11 mouse cellular contexts compared by ENCODE assay signal in the genomic region with DNA sequence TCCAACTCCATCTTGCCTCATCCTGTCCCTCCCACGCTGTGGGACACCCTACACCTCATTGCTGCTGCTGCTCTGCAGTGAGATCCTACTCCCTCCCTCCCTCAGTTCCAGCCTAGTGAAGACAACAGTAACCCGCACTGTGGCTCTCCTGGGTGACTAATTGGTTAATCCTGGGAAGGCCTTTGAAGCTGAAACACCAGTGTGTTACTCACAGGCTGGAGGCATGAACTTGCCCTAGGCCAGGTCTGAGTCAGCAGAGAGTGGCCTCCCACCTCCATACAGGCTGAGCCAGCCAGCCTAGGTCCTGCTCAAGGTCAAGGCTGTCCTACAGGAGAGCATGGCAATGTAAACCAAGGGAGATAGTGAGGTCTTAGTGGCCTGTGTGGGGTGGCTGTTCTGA. TPM values are rescaled to one million over a fixed set of nuclear protein-coding genes. Genes with fewer than 3 reads are reported as not detected.
DNase-seq lines count a peak whose midpoint lies in the region; ATAC-seq and TF ChIP-seq lines count a peak whose summit lies in the region.
"Had no signal": no experiment of that assay in that cellular context is flagged by ENCODE, and none has a peak within 500 bp of the region (broad histone marks: within the 10 kb centered on the region; RNA-seq: fewer than 3 reads in every experiment).

No protein-coding gene starts in this region.

- 0 out of 2 replicates have a peak overlapping the region, but pooled peaks have one; percentile 10 for H3K9ac ChIP-seq in lung, embryonic 16.5 days (ENCODE audit: low read length)
- no peak overlapping the region for H3K9ac ChIP-seq in intestine, embryonic 15.5 days
- H3K9ac ChIP-seq: forebrain, embryonic 12.5 days had no signal

- H3K9me3 ChIP-seq in lung, embryonic 16.5 days (ENCODE audit: control insufficient read depth, low read length): no peaks in the 10 kb centered on the region
- no peaks in the 10 kb centered on the region for H3K9me3 ChIP-seq in intestine, embryonic 15.5 days
- H3K9me3 ChIP-seq: forebrain, embryonic 12.5 days had no signal

- 77% methylated on average over 2 of the region's 2 CpGs for WGBS in lung, embryonic 16.5 days
- 65% methylated on average over 2 of the region's 2 CpGs for WGBS in intestine, embryonic 15.5 days

- TF ChIP-seq POLR2A in myocyte (IDR thresholded peaks at IDR 0.05; ENCODE audit: insufficient read length, low read depth): no peak

- peaks cover 23% of the 10 kb centered on the region for H3K4me1 ChIP-seq in lung, embryonic 16.5 days (replicated peaks; ENCODE audit: control insufficient read depth, insufficient read depth, low read length)
- peaks cover 11% of the 10 kb centered on the region for H3K4me1 ChIP-seq in intestine, embryonic 15.5 days (replicated peaks)

- H3K36me3 ChIP-seq in lung, embryonic 16.5 days (ENCODE audit: control insufficient read depth, insufficient read depth, low read length): no peaks in the 10 kb centered on the region
- H3K36me3 ChIP-seq in intestine, embryonic 15.5 days: no peaks in the 10 kb centered on the region
- H3K36me3 ChIP-seq in myocyte (ENCODE audit: control insufficient read depth, insufficient read depth): no peaks in the 10 kb centered on the region

- H3K27me3 ChIP-seq in lung, embryonic 16.5 days (ENCODE audit: control insufficient read depth, insufficient read depth, low read depth, low read length): no peaks in the 10 kb centered on the region
- H3K27me3 ChIP-seq in intestine, embryonic 15.5 days (replicated peaks): no peaks in the 10 kb centered on the region
- H3K27me3 ChIP-seq in myocyte (ENCODE audit: control insufficient read depth, insufficient read depth, insufficient read length): no peaks in the 10 kb centered on the region
- H3K27me3 ChIP-seq: forebrain, embryonic 12.5 days had no signal

- no peak overlapping the region for H3K4me3 ChIP-seq in lung, embryonic 16.5 days (ENCODE audit: low read length)
- no peak overlapping the region for H3K4me3 ChIP-seq in intestine, embryonic 15.5 days (replicated peaks)
- H3K4me3 ChIP-seq in myocyte: no peak overlapping the region
- H3K4me3 ChIP-seq: forebrain, embryonic 12.5 days had no signal

- H3ac ChIP-seq in myocyte (ENCODE audit: control insufficient read depth, insufficient read length): no peak overlapping the region

- no peak overlapping the region for H3K27ac ChIP-seq in lung, embryonic 16.5 days (ENCODE audit: low read length)
- H3K27ac ChIP-seq in intestine, embryonic 15.5 days: 0 out of 2 replicates have a peak overlapping the region, but pooled peaks have one; percentile 0
- H3K27ac ChIP-seq: forebrain, embryonic 12.5 days had no signal

- no peaks in the 10 kb centered on the region for H3K79me2 ChIP-seq in myocyte (ENCODE audit: control insufficient read depth, insufficient read depth)

- no peak overlapping the region for H3K4me2 ChIP-seq in lung, embryonic 16.5 days (ENCODE audit: low read depth, low read length)
- H3K4me2 ChIP-seq in intestine, embryonic 15.5 days (replicated peaks): no peak overlapping the region
- peak overlapping the region; percentile 35 for H3K4me2 ChIP-seq in myocyte (ENCODE audit: low read depth)
- H3K4me2 ChIP-seq: forebrain, embryonic 12.5 days had no signal

- ATAC-seq in lung, embryonic 16.5 days (ENCODE audit: low read depth): no peak
- ATAC-seq in intestine, embryonic 15.5 days: peak; percentile 30
- no peak for ATAC-seq in activated CD4-positive, CD25-positive, alpha-beta regulatory T cell, adult 4 months

- DNase-seq in lung, postnatal 14 days: no peak
- DNase-seq in adrenal gland, postnatal 14 days: peak; percentile 78
- DNase-seq in layer of hippocampus, adult 8-10 months (ENCODE audit: low spot score in 2 of 2): no peak
- DNase-seq: cerebellum, adult 9-10 months; liver; right cerebral cortex, adult 18-20 months had no signal

TF ChIP-seq in myocyte, 11 proteins besides CTCF, POLR2A, EP300 and RAD21:
- no peak for TF ChIP-seq MAX (IDR thresholded peaks at IDR 0.05; ENCODE audit: low read depth)
- TF ChIP-seq CEBPB (IDR thresholded peaks at IDR 0.05; ENCODE audit: insufficient read depth, poor library complexity, severe bottlenecking): peak; percentile 63; the same call in 1 of the 2 replicates
- TF ChIP-seq MYOG (IDR thresholded peaks at IDR 0.05; ENCODE audit: control insufficient read depth in 1 of 3, insufficient read depth in 1 of 3, insufficient read length in 2 of 3, low read depth in 2 of 3): peak in 1 of 3 experiments; percentile 25
- peak in 1 of 3 experiments; percentile 39 for TF ChIP-seq MYOD1 (IDR thresholded peaks at IDR 0.05; ENCODE audit: control insufficient read depth in 1 of 3, insufficient read length in 2 of 3, low read depth in 2 of 3)

RNA-seq across cellular contexts. Expression of a gene that starts 26.4 kb away (rescaled TPM):
- polyA plus RNA-seq in lung, embryonic 16.5 days (2015; fragmentation: Nextera tagmentation; extraction: Ambion mirVana): 188 and 206 TPM in 2 replicates
- 206 and 229 TPM in 2 replicates for total RNA-seq in adrenal gland, postnatal 14 days (2021)
- polyA plus RNA-seq in intestine, embryonic 15.5 days (2015; fragmentation: Nextera tagmentation; extraction: Ambion mirVana): 295 and 300 TPM in 2 replicates
- 327 TPM for polyA plus RNA-seq in myocyte (2012; fragmentation: generic; extraction: Trizol)
- polyA plus RNA-seq in activated CD4-positive, CD25-positive, alpha-beta regulatory T cell, adult 4 months (2017; shearing (Covaris generic)): 100 to 1,000 TPM in 1 of 2 experiments, 10 to 100 TPM in 1; 59.0 to 102 TPM
- total RNA-seq in layer of hippocampus, adult 8-10 months (2022): 100 to 1,000 TPM; 187 to 204 (median 195) TPM

RNA-seq across cellular contexts. Expression of a gene that starts 51.6 kb away (rescaled TPM):
- polyA plus RNA-seq in lung, embryonic 16.5 days (2015; fragmentation: Nextera tagmentation; extraction: Ambion mirVana): 16.7 and 17.1 TPM in 2 replicates
- 14.1 and 16.0 TPM in 2 replicates for total RNA-seq in adrenal gland, postnatal 14 days (2021)
- 24.8 and 30.0 TPM in 2 replicates for polyA plus RNA-seq in intestine, embryonic 15.5 days (2015; fragmentation: Nextera tagmentation; extraction: Ambion mirVana)
- polyA plus RNA-seq in myocyte (2012; fragmentation: generic; extraction: Trizol): 4.9 TPM
- 10 to 100 TPM; 16.6 to 19.5 TPM for polyA plus RNA-seq in activated CD4-positive, CD25-positive, alpha-beta regulatory T cell, adult 4 months (2017; shearing (Covaris generic))
- total RNA-seq in layer of hippocampus, adult 8-10 months (2022): 10 to 100 TPM; 10.4 to 15.6 (median 13.4) TPM
